ENCODE assay signal across 21 mouse cellular contexts in genomic region chr10:61558631-61559030, GRCm38 (mm10). TPM values are rescaled to one million over a fixed set of nuclear protein-coding genes. Genes with fewer than 3 reads are reported as not detected.
DNase-seq lines count a peak whose midpoint lies in the region; TF ChIP-seq lines count a peak whose summit lies in the region.
"Had no signal": no experiment of that assay in that cellular context is flagged by ENCODE, and none has a peak within 500 bp of the region (broad histone marks: within the 10 kb centered on the region; RNA-seq: fewer than 3 reads in every experiment).

No protein-coding gene starts in this region.

- no peak for TF ChIP-seq EP300 in MEL (IDR thresholded peaks at IDR 0.05; ENCODE audit: low read depth in 1 of 2, low read length in 2 of 2)

- TF ChIP-seq RAD21 in MEL (IDR thresholded peaks at IDR 0.05; ENCODE audit: low read depth, low read length), result no peak

- no peak for TF ChIP-seq CTCF in MEL (IDR thresholded peaks at IDR 0.05 in 2 of 3, conservative IDR thresholded peaks at IDR 0.05 in 1 of 3; ENCODE audit: control insufficient read depth in 1 of 3, insufficient read depth in 1 of 3, low read depth in 2 of 3, low read length in 3 of 3, poor library complexity in 1 of 3, severe bottlenecking in 1 of 3)

- no peaks in the 10 kb centered on the region for H3K9me3 ChIP-seq in MEL (replicated peaks; ENCODE audit: insufficient read depth, low read length)
- H3K9me3 ChIP-seq: embryonic facial prominence, embryonic 12.5 days; forebrain, embryonic 13.5 days; forebrain, embryonic 15.5 days had no signal

- no peak overlapping the region for H3K9ac ChIP-seq in MEL (ENCODE audit: control insufficient read depth, low read depth, low read length, poor library complexity, severe bottlenecking)
- H3K9ac ChIP-seq: embryonic facial prominence, embryonic 12.5 days; forebrain, embryonic 13.5 days; forebrain, embryonic 15.5 days; forebrain, postnatal 0 days had no signal

- DNase-seq in lung, postnatal 25 days (ENCODE audit: low spot score), result peak; percentile 21
- no peak for DNase-seq in lung, postnatal 14 days
- DNase-seq in MEL (ENCODE audit: low read depth, low spot score), result no peak
- DNase-seq in naive thymus-derived CD4-positive, alpha-beta T cell, adult 2 months (ENCODE audit: low read depth), result peak; percentile 28
- DNase-seq in left cerebral cortex, postnatal 14 days (ENCODE audit: low spot score in 2 of 2), result no peak
- DNase-seq: adrenal gland, adult 8-10 months; adrenal gland, postnatal 14 days; adrenal gland, postnatal 36 days; cerebellum, adult 11-12 months; cerebellum, adult 2 months; cerebellum, adult 9-10 months; cerebellum, postnatal 10 days; cerebellum, postnatal 25 days; forebrain, postnatal 0 days had no signal

- H3K4me1 ChIP-seq in MEL (ENCODE audit: control insufficient read depth in 1 of 2, insufficient read depth in 2 of 2, low read length in 2 of 2), result peaks cover 10 to 16% of the 10 kb centered on the region in 2 experiments
- H3K4me1 ChIP-seq: embryonic facial prominence, embryonic 10.5 days; embryonic facial prominence, embryonic 12.5 days; forebrain, embryonic 13.5 days; forebrain, embryonic 15.5 days had no signal

- H3K36me3 ChIP-seq in MEL (ENCODE audit: control insufficient read depth in 1 of 2, insufficient read depth in 2 of 2, low read length in 2 of 2), result peaks cover 0 to 13% of the 10 kb centered on the region in 2 experiments; a peak in 3 of 4 replicates
- H3K36me3 ChIP-seq: forebrain, embryonic 15.5 days had no signal

- H3K27me3 ChIP-seq in MEL (ENCODE audit: control insufficient read depth in 1 of 2, insufficient read depth in 2 of 2, low read length in 2 of 2), result no peaks in the 10 kb centered on the region
- H3K27me3 ChIP-seq: embryonic facial prominence, embryonic 12.5 days; forebrain, embryonic 13.5 days; forebrain, embryonic 15.5 days; Patski had no signal

- H3K27ac ChIP-seq in MEL (ENCODE audit: control insufficient read depth, low read depth, low read length), result peak overlapping the region; percentile 70; the same call in 1 of the 2 replicates
- H3K27ac ChIP-seq: embryonic facial prominence, embryonic 10.5 days; embryonic facial prominence, embryonic 12.5 days; forebrain, embryonic 13.5 days; forebrain, embryonic 15.5 days had no signal

- TF ChIP-seq POLR2A in MEL (IDR thresholded peaks at IDR 0.05; ENCODE audit: control insufficient read depth in 1 of 2, insufficient read depth in 1 of 2, low read depth in 1 of 2, low read length in 2 of 2, poor library complexity in 1 of 2), result no peak

- H3K4me3 ChIP-seq in MEL (ENCODE audit: control insufficient read depth in 1 of 2, insufficient read depth in 1 of 2, low read depth in 2 of 2, low read length in 2 of 2), result no peak overlapping the region
- H3K4me3 ChIP-seq: embryonic facial prominence, embryonic 10.5 days; embryonic facial prominence, embryonic 12.5 days; forebrain, embryonic 13.5 days; forebrain, embryonic 15.5 days had no signal

- intact Hi-C loops in left cerebral cortex, postnatal 14 days (cut with DNase I), result no loop called here

- H3K79me2 ChIP-seq in MEL (ENCODE audit: control insufficient read depth, insufficient read depth, low read length, poor library complexity), result no peaks in the 10 kb centered on the region

TF ChIP-seq in MEL, 35 proteins besides CTCF, POLR2A, EP300 and RAD21:
- TF ChIP-seq BHLHE40 (IDR thresholded peaks at IDR 0.05; ENCODE audit: borderline replicate concordance, low read depth, low read length) (no peak), SIN3A (IDR thresholded peaks at IDR 0.05; ENCODE audit: low read length) (no peak), HCFC1 (IDR thresholded peaks at IDR 0.05; ENCODE audit: low read depth, low read length) (no peak), ETS1 (IDR thresholded peaks at IDR 0.05; ENCODE audit: low read depth, low read length) (no peak), MAFK (IDR thresholded peaks at IDR 0.05; ENCODE audit: borderline replicate concordance, low read depth, low read length) (no peak), CHD1 (IDR thresholded peaks at IDR 0.05; ENCODE audit: low read depth, low read length) (no peak), NELFE (IDR thresholded peaks at IDR 0.05; ENCODE audit: low read depth, low read length) (no peak), TBP (IDR thresholded peaks at IDR 0.05; ENCODE audit: low read depth, low read length) (no peak), GATA1 (IDR thresholded peaks at IDR 0.05; ENCODE audit: low read depth, low read length) (no peak), USF2 (IDR thresholded peaks at IDR 0.05; ENCODE audit: borderline replicate concordance in 1 of 2, insufficient read depth in 1 of 2, low read depth in 1 of 2, low read length in 2 of 2) (no peak), MXI1 (IDR thresholded peaks at IDR 0.05; ENCODE audit: low read depth, low read length) (no peak), RCOR1 (IDR thresholded peaks at IDR 0.05; ENCODE audit: low read depth, low read length) (no peak), CHD2 (IDR thresholded peaks at IDR 0.05; ENCODE audit: low read length) (no peak)

RNA-seq across cellular contexts. Expression of gene Npffr1, which starts 36.7 kb away (rescaled TPM):
- total RNA-seq in MEL (2012; rRNA removed), result not detected in 2 replicates
- not detected for polyA plus RNA-seq in MEL (2012; ENCODE audit: insufficient read depth in 1 of 2, insufficient read length in 2 of 2, low read depth in 1 of 2, low replicate concordance in 2 of 2, missing spikeins in 1 of 2)
- 1 to 10 TPM; 1.2 to 2.0 TPM for total RNA-seq in left cerebral cortex, postnatal 14 days (2021)
- polyA plus RNA-seq: activated CD4-positive, CD25-positive, alpha-beta regulatory T cell, adult 4 months; C2C12; embryonic facial prominence, embryonic 12.5 days had no signal

Comparison
In these comparisons a context has a peak if more than half of its experiments do, and no peak if none do; other contexts are left out.
1. DNase-seq: peak in lung, postnatal 25 days (single experiment) and naive thymus-derived CD4-positive, alpha-beta T cell, adult 2 months (single experiment); none in lung, postnatal 14 days (single experiment), MEL (single experiment) and left cerebral cortex, postnatal 14 days (0 of 2).